Mouse (Mus musculus) lung, adult 2 months (tissue): ENCODE results near the gene Kalrn.

Experiments used
- CTCF ChIP-seq: fragments of 200-500 bp; IDR thresholded peaks from 2 replicates; pipeline ENCODE4 v1.5.1; 2011; ENCODE audit warnings: mild to moderate bottlenecking, low read length, control low read depth; ENCODE audit not compliant: insufficient read depth
- POLR2A ChIP-seq: fragments of 200-500 bp; IDR thresholded peaks from 2 replicates; pipeline ENCODE4 v1.6.1; 2011; ENCODE audit warnings: low read depth, mild to moderate bottlenecking, control low read depth, low read length, borderline replicate concordance; ENCODE audit errors: extremely low read depth

DNA sequence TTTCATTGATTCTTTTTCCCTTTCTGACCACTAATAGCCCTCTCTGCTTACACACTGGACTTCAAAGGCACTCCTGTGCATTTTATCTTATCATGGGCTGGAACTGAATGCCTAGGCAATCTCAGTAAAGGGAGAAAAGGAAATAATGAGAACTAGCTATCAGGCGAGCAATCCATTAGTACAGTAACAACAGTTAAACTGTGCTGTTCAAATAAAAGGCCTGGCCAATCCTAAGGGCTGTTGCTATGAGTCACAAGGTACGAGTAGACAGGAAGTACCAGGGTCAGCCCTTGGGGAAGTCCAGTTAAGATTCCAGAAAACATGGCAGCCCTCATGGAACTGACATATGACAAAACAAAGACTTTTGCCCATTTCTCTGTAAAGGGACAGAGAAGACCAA is 302.7 kb downstream of the Kalrn start:
- TF ChIP-seq POLR2A: no peak
- TF ChIP-seq CTCF: no peak
